Mouse (Mus musculus) cortical plate, adult 2 months (tissue): Measurements from ENCODE around the gene Inpp5f.

Experiments used
- CTCF ChIP-seq: fragments of 200-500 bp; IDR thresholded peaks from 2 replicates; pipeline ENCODE4 v1.5.1; 2011; ENCODE audit warnings: mild to moderate bottlenecking, control low read depth, low read length; ENCODE audit not compliant: insufficient read depth; ENCODE audit errors: extremely low read depth
- POLR2A ChIP-seq: fragments of 200-500 bp; IDR thresholded peaks from 2 replicates; pipeline ENCODE4 v1.6.1; 2011; ENCODE audit warnings: mild to moderate bottlenecking, low read length, control low read depth; ENCODE audit not compliant: insufficient read depth; ENCODE audit errors: extremely low read depth

DNA sequence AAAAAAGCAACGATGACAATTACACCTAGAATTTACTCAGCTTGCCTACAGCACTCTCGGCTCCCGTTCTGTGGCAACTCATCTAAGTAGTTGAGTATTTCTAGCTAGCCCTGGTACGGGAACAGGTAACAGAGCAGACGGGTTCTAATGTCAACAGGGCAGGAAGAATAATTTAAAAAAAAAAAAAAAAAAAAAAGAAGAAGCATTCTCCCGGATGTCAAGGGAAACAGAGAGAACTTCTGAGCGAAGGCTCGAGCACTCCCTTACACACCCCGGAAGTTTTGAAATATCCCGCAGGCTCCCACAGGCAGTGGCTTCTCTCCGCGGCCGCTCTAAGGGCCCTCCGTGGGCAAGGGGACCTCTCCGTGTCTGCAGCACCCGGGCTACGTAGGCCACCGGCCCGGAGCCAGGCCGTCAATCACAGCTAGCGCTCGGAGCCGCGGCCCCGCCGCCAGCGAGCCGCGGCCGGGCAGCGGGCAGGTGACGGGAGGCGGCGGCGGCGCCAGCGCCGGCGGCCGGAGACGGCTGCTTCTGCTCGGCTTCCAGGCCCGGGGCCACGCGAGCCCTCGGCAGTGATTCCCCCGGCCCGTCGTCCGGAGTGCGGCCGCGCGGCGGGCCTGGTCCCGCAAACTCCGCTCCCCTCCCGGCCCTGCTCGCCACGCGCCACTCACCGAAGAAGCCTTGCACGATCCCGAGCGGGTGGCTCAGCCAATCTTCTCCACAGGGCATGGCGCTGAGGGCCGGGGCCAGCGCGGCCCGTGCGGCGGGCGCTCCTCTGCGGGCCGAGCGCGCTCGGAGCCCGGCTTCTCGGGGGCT lies 128.5 kb downstream of the Inpp5f start:
- no peak for TF ChIP-seq POLR2A
- TF ChIP-seq CTCF: no peak
